Mouse (Mus musculus): ENCODE measurements around the gene Gpx7. TPM values are rescaled to one million over a fixed set of nuclear protein-coding genes. Genes with fewer than 3 reads are reported as not detected.

Gene Gpx7
- polyA plus RNA-seq (2017; shearing (Covaris generic)): not detected

GRCm38 (mm10) chr4:108406861-108407401, at the start of gene Gpx7:
Gene Gpx7 (minus strand): TSS chr4:108406961.

GRCm38 (mm10) chr4:108383183-108383714, 23.5 kb downstream of the Gpx7 start, which contains the start of gene Shisal2a:
Gene Shisal2a (minus strand): TSS chr4:108383349.

Other genes starting within 250 kb of the Gpx7 start
- gene Echdc2, start 241.5 kb downstream of the Gpx7 start, polyA plus RNA-seq (2017; shearing (Covaris generic)): 2.1 TPM
- not detected for gene Zyg11a, start 188.9 kb downstream of the Gpx7 start, polyA plus RNA-seq (2017; shearing (Covaris generic))
- 21.8 TPM for gene Zyg11b, start 105.9 kb downstream of the Gpx7 start, polyA plus RNA-seq (2017; shearing (Covaris generic))
- gene Coa7, start 78.8 kb downstream of the Gpx7 start, polyA plus RNA-seq (2017; shearing (Covaris generic)): 31.6 TPM
- gene Shisal2a, start 23.6 kb downstream of the Gpx7 start, polyA plus RNA-seq (2017; shearing (Covaris generic)): not detected
- gene Tut4, start 52.5 kb upstream of the Gpx7 start, polyA plus RNA-seq (2017; shearing (Covaris generic)): 185 TPM
- 72.7 TPM for gene Prpf38a, start 172.4 kb upstream of the Gpx7 start, polyA plus RNA-seq (2017; shearing (Covaris generic))
- 5.6 TPM for gene Orc1, start 172.5 kb upstream of the Gpx7 start, polyA plus RNA-seq (2017; shearing (Covaris generic))
- gene Cc2d1b, start 213.0 kb upstream of the Gpx7 start, polyA plus RNA-seq (2017; shearing (Covaris generic)): 69.2 TPM

Data from effector memory CD4-positive, alpha-beta T cell, adult 5 months (primary cell).